Mouse (Mus musculus) hindbrain, embryonic 14.5 days (tissue): ENCODE measurements at regions not wholly inside any gene's neighbourhood (a gene's known extent, or its start where the extent isn't known, plus 50 kb on each side); places are given as distances from the start of the nearest gene placed in this dataset.
A peak's percentile ranks its signal among the peaks of the same experiment; 100 is the strongest.

Experiments
- ATAC-seq: fragments of 200-750 bp; cut with Nextera tagmentation; 2 replicates; pipeline ENCODE4 v1.8.0; 2017; ENCODE audit warnings: moderate number of reproducible peaks, mild to moderate bottlenecking, moderate TSS enrichment, moderate library complexity; ENCODE audit not compliant: low FRiP score
- DNase-seq: peaks from one replicate; pipeline ENCODE4 v3.0.0-alpha.2; 2015; ENCODE audit warnings: low spot score
- H3K27ac ChIP-seq: fragments of 300-500 bp; sonication (generic); 2 replicates; pipeline ENCODE4 v1.5.1; 2014; ENCODE audit warnings: mild to moderate bottlenecking, moderate library complexity
- H3K27me3 ChIP-seq: fragments of 300-500 bp; sonication (generic); 2 replicates; pipeline ENCODE4 v1.6.1; 2014; ENCODE audit warnings: mild to moderate bottlenecking, low read length, mixed read lengths; ENCODE audit not compliant: control insufficient read depth, insufficient read depth
- H3K36me3 ChIP-seq: fragments of 300-500 bp; sonication (generic); replicated peaks from 2 replicates; pipeline ENCODE4 v1.6.1; 2014; ENCODE audit not compliant: control insufficient read depth, insufficient read depth
- H3K4me1 ChIP-seq: fragments of 300-500 bp; sonication (generic); replicated peaks from 2 replicates; pipeline ENCODE4 v1.6.1; 2014; ENCODE audit warnings: antibody characterized with exemption, low read length, mixed read lengths; ENCODE audit not compliant: control insufficient read depth, insufficient read depth
- H3K4me2 ChIP-seq: fragments of 300-500 bp; sonication (generic); replicated peaks from 2 replicates; pipeline ENCODE4 v1.6.1; 2014; ENCODE audit warnings: mild to moderate bottlenecking, moderate library complexity
- H3K4me3 ChIP-seq: fragments of 300-500 bp; sonication (generic); replicated peaks from 2 replicates; pipeline ENCODE4 v1.5.1; 2014; ENCODE audit warnings: mild to moderate bottlenecking, low read length
- H3K9ac ChIP-seq: fragments of 300-500 bp; sonication (generic); 2 replicates; pipeline ENCODE4 v1.6.1; 2014
- H3K9me3 ChIP-seq: fragments of 300-500 bp; sonication (generic); 2 replicates; pipeline ENCODE4 v1.6.1; 2016; ENCODE audit warnings: low read length; ENCODE audit not compliant: control insufficient read depth
- WGBS: fragments of 180-500 bp; shearing (Covaris S2); extraction: QIAGEN DNeasy Blood & Tissue Kit; methylation state at CpG from one replicate; pipeline ENCODE4 v1.1.7; 2014; 5-methylcytosine and 5-hydroxymethylcytosine counted together

- no peak for ATAC-seq
- no peak overlapping the region for H3K9ac ChIP-seq
- no peak overlapping the region for H3K4me3 ChIP-seq
- H3K4me1 ChIP-seq = no peaks in the 10 kb centered on the region; the same call in 1 of the 2 replicates
- H3K4me2 ChIP-seq = peak overlapping the region; percentile 19
- DNase-seq = no peak
- no peak overlapping the region for H3K27ac ChIP-seq
- no peaks in the 10 kb centered on the region for H3K27me3 ChIP-seq
- WGBS = 17% methylated on average over 18 of the region's 18 CpGs
- H3K9me3 ChIP-seq = no peaks in the 10 kb centered on the region
- no peaks in the 10 kb centered on the region for H3K36me3 ChIP-seq
Measured at GRCm38 (mm10) chr8:92761959-92762600, 65.0 kb upstream of the Mmp2 start.

GRCm38 (mm10) chr8:92771856-92772650 is 55.0 kb upstream of the Mmp2 start:
- H3K9ac ChIP-seq = no peak overlapping the region
- no peaks in the 10 kb centered on the region for H3K9me3 ChIP-seq
- no peak overlapping the region for H3K27ac ChIP-seq
- no peaks in the 10 kb centered on the region for H3K4me1 ChIP-seq
- no peaks in the 10 kb centered on the region for H3K36me3 ChIP-seq
- 65% methylated on average over 14 of the region's 14 CpGs for WGBS
- no peak for ATAC-seq
- no peak overlapping the region for H3K4me2 ChIP-seq
- no peak overlapping the region for H3K4me3 ChIP-seq
- no peaks in the 10 kb centered on the region for H3K27me3 ChIP-seq
- no peak for DNase-seq

- ATAC-seq = no peak
Measured at GRCm38 (mm10) chr8:92772826-92773225, 54.3 kb upstream of the Mmp2 start.

GRCm38 (mm10) chr8:92775186-92775585 is 51.9 kb upstream of the Mmp2 start:
- Histone ChIP-seq H3K4me2 (no peak overlapping the region), H3K4me3 (no peak overlapping the region), H3K27ac (no peak overlapping the region), H3K9ac (no peak overlapping the region), H3K36me3 (no peaks in the 10 kb centered on the region), H3K4me1 (no peaks in the 10 kb centered on the region), H3K9me3 (no peaks in the 10 kb centered on the region), H3K27me3 (no peaks in the 10 kb centered on the region)
- no peak for ATAC-seq
- no peak for DNase-seq
- WGBS = 66% methylated on average over 4 of the region's 4 CpGs

More at GRCm38 (mm10) chr8:92772826-92773225, 54.3 kb upstream of the Mmp2 start:
- Histone ChIP-seq H3K9ac (no peak overlapping the region), H3K27ac (no peak overlapping the region), H3K4me2 (no peak overlapping the region), H3K36me3 (no peaks in the 10 kb centered on the region), H3K4me1 (no peaks in the 10 kb centered on the region), H3K9me3 (no peaks in the 10 kb centered on the region), H3K27me3 (no peaks in the 10 kb centered on the region), H3K4me3 (no peak overlapping the region)
- no peak for DNase-seq
- WGBS = 66% methylated on average over 10 of the region's 10 CpGs

- no peak overlapping the region for H3K4me3 ChIP-seq
- no peaks in the 10 kb centered on the region for H3K36me3 ChIP-seq
- no peaks in the 10 kb centered on the region for H3K4me1 ChIP-seq
- ATAC-seq = no peak
- 4% methylated on average over 5 of the region's 5 CpGs for WGBS
- no peak overlapping the region for H3K27ac ChIP-seq
- H3K27me3 ChIP-seq = no peaks in the 10 kb centered on the region
- DNase-seq = no peak
- no peak overlapping the region for H3K9ac ChIP-seq
- no peak overlapping the region for H3K4me2 ChIP-seq
- no peaks in the 10 kb centered on the region for H3K9me3 ChIP-seq
Measured at GRCm38 (mm10) chr8:92777106-92777505, 50.0 kb upstream of the Mmp2 start.
